Mouse (Mus musculus) olfactory bulb, adult 2 months (tissue): Measurements from ENCODE around the gene Trafd1. TPM values are rescaled to one million over a fixed set of nuclear protein-coding genes. Genes with fewer than 3 reads are reported as not detected.
A peak's percentile ranks its signal among the peaks of the same experiment; 100 is the strongest.

Experiments
- H3K27ac ChIP-seq: fragments of 200-500 bp; 2 replicates; pipeline ENCODE4 v1.5.1; 2012; ENCODE audit warnings: low read depth, low read length; ENCODE audit not compliant: insufficient read depth
- H3K4me1 ChIP-seq: fragments of 200-500 bp; 2 replicates; pipeline ENCODE4 v1.6.1; 2012; ENCODE audit warnings: low read length; ENCODE audit not compliant: control insufficient read depth, insufficient read depth
- H3K4me3 ChIP-seq: fragments of 200-500 bp; 2 replicates; pipeline ENCODE4 v1.5.1; 2012; ENCODE audit warnings: mild to moderate bottlenecking, low read depth, low read length, moderate library complexity; ENCODE audit not compliant: insufficient read depth
- CTCF ChIP-seq: fragments of 200-500 bp; IDR thresholded peaks from 2 replicates; pipeline ENCODE4 v1.5.1; 2012; ENCODE audit warnings: low read depth, mild to moderate bottlenecking, low read length, moderate library complexity; ENCODE audit not compliant: insufficient read depth
- POLR2A ChIP-seq: fragments of 200-500 bp; IDR thresholded peaks from 2 replicates; pipeline ENCODE4 v1.6.1; 2012; ENCODE audit warnings: mild to moderate bottlenecking, low read depth, low read length, moderate library complexity; ENCODE audit not compliant: insufficient read depth
- WGBS: fragments of 180-500 bp; shearing (Covaris S2); methylation state at CpG from one replicate; pipeline ENCODE4 v1.1.7; 2018; 5-methylcytosine and 5-hydroxymethylcytosine counted together
- polyA plus RNA-seq: library from polyadenylated mRNA; stranded (reverse); fragments of >200 nt; gene quantifications from 2 replicates; pipeline ENCODE4 v1.2.4, GENCODE M21; 2012; ENCODE audit warnings: low replicate concordance; ENCODE audit not compliant: missing spikeins, insufficient read depth, insufficient read length

The Trafd1 gene
- polyA plus RNA-seq, 1 experiment, result not detected

- Histone ChIP-seq H3K4me3 (no peak overlapping the region), H3K27ac (no peak overlapping the region), H3K4me1 (peaks cover 11% of the 10 kb centered on the region)
- TF ChIP-seq POLR2A (no peak), CTCF (no peak)
- 78% methylated on average over 4 of the region's 4 CpGs for WGBS
Observed at GRCm38 (mm10) chr5:121367255-121367654, 18.2 kb downstream of the Trafd1 start.

GRCm38 (mm10) chr5:121366449-121367225, 18.8 kb downstream of the Trafd1 start:
- no peak overlapping the region for H3K4me3 ChIP-seq
- WGBS, result 46% methylated on average over 16 of the region's 16 CpGs
- H3K27ac ChIP-seq, result no peak overlapping the region
- no peak for TF ChIP-seq CTCF
- peaks cover 11% of the 10 kb centered on the region for H3K4me1 ChIP-seq

- peaks cover 17% of the 10 kb centered on the region for H3K4me1 ChIP-seq
- H3K4me3 ChIP-seq, result no peak overlapping the region
- 80% methylated on average over 7 of the region's 7 CpGs for WGBS
- TF ChIP-seq CTCF (no peak), POLR2A (no peak)
- no peak overlapping the region for H3K27ac ChIP-seq
Observed at GRCm38 (mm10) chr5:121363441-121363840, 22.0 kb downstream of the Trafd1 start.

- H3K27ac ChIP-seq, result no peak overlapping the region
- WGBS, result 89% methylated on average over 5 of the region's 5 CpGs
- TF ChIP-seq POLR2A, result no peak
- no peak overlapping the region for H3K4me3 ChIP-seq
- peaks cover 11% of the 10 kb centered on the region; the same call in 1 of the 2 replicates for H3K4me1 ChIP-seq
Observed at GRCm38 (mm10) chr5:121361696-121362095, 23.7 kb downstream of the Trafd1 start.

- Histone ChIP-seq H3K4me1 (peaks cover 11% of the 10 kb centered on the region; the same call in 1 of the 2 replicates), H3K4me3 (no peak overlapping the region), H3K27ac (no peak overlapping the region)
- TF ChIP-seq CTCF (no peak), POLR2A (no peak)
- WGBS, result 75% methylated on average over 9 of the region's 9 CpGs
Observed at GRCm38 (mm10) chr5:121359229-121359628, 26.2 kb downstream of the Trafd1 start.

- Histone ChIP-seq H3K4me1 (peaks cover 20% of the 10 kb centered on the region), H3K27ac (no peak overlapping the region), H3K4me3 (no peak overlapping the region)
- no peak for TF ChIP-seq CTCF
- no peak for TF ChIP-seq POLR2A
- 93% methylated on average over 8 of the region's 8 CpGs for WGBS
Observed at GRCm38 (mm10) chr5:121343997-121344396, 41.4 kb downstream of the Trafd1 start.

GRCm38 (mm10) chr5:121342490-121342889, 42.9 kb downstream of the Trafd1 start:
- peaks cover 20% of the 10 kb centered on the region for H3K4me1 ChIP-seq
- H3K4me3 ChIP-seq, result no peak overlapping the region
- 83% methylated on average over 11 of the region's 11 CpGs for WGBS
- H3K27ac ChIP-seq, result peak overlapping the region; percentile 41
- TF ChIP-seq POLR2A (no peak), CTCF (no peak)

- H3K4me3 ChIP-seq, result no peak overlapping the region
- WGBS, result 54% methylated on average over 7 of the region's 7 CpGs
- TF ChIP-seq CTCF (no peak), POLR2A (no peak)
- peak overlapping the region; percentile 64 for H3K27ac ChIP-seq
- peaks cover 20% of the 10 kb centered on the region for H3K4me1 ChIP-seq
Observed at GRCm38 (mm10) chr5:121340965-121341473, 44.4 kb downstream of the Trafd1 start.

GRCm38 (mm10) chr5:121339507-121340230, 45.8 kb downstream of the Trafd1 start:
- peaks cover 20% of the 10 kb centered on the region for H3K4me1 ChIP-seq
- TF ChIP-seq POLR2A, result no peak
- no peak for TF ChIP-seq CTCF
- no peak overlapping the region for H3K4me3 ChIP-seq
- H3K27ac ChIP-seq, result 0 out of 2 replicates have a peak overlapping the region, but pooled peaks have one; percentile 12
- 80% methylated on average over 7 of the region's 7 CpGs for WGBS
